ENCODE assay signal across 11 mouse cellular contexts in genomic region chr9:62532876-62533275, GRCm38 (mm10). TPM values are rescaled to one million over a fixed set of nuclear protein-coding genes. Genes with fewer than 3 reads are reported as not detected.
DNase-seq lines count a peak whose midpoint lies in the region; ATAC-seq and TF ChIP-seq lines count a peak whose summit lies in the region.
"Had no signal": no experiment of that assay in that cellular context is flagged by ENCODE, and none has a peak within 500 bp of the region (broad histone marks: within the 10 kb centered on the region; RNA-seq: fewer than 3 reads in every experiment).

No protein-coding gene starts in this region.

- WGBS in neural tube, embryonic 11.5 days: 61% methylated on average over 11 of the region's 11 CpGs
- WGBS in limb, embryonic 15.5 days: 69% methylated on average over 11 of the region's 11 CpGs

- H3K9ac ChIP-seq in neural tube, embryonic 11.5 days (ENCODE audit: low read length): peak overlapping the region; percentile 9; the same call in 1 of the 2 replicates
- H3K9ac ChIP-seq in limb, embryonic 15.5 days: no peak overlapping the region

- H3K4me2 ChIP-seq in neural tube, embryonic 11.5 days (ENCODE audit: low read depth): no peak overlapping the region
- H3K4me2 ChIP-seq in limb, embryonic 15.5 days: no peak overlapping the region

- no peak overlapping the region for H3K4me3 ChIP-seq in gastrocnemius, adult 2 months
- H3K4me3 ChIP-seq in neural tube, embryonic 11.5 days (ENCODE audit: low read depth, low read length): no peak overlapping the region
- no peak overlapping the region for H3K4me3 ChIP-seq in limb, embryonic 15.5 days

- H3K27ac ChIP-seq in gastrocnemius, adult 2 months: peak overlapping the region; percentile 4; the same call in 1 of the 2 replicates
- H3K27ac ChIP-seq in neural tube, embryonic 11.5 days (ENCODE audit: low read depth, low read length): peak overlapping the region; percentile 89; the same call in 1 of the 2 replicates
- H3K27ac ChIP-seq in limb, embryonic 15.5 days: peak overlapping the region; percentile 38

- H3K36me3 ChIP-seq in neural tube, embryonic 11.5 days (ENCODE audit: control insufficient read depth, insufficient read depth, low read length): no peaks in the 10 kb centered on the region
- H3K36me3 ChIP-seq in limb, embryonic 15.5 days: no peaks in the 10 kb centered on the region

- peaks cover 44% of the 10 kb centered on the region for H3K4me1 ChIP-seq in neural tube, embryonic 11.5 days (ENCODE audit: control insufficient read depth, insufficient read depth, low read length)
- H3K4me1 ChIP-seq in limb, embryonic 15.5 days: peaks cover 49% of the 10 kb centered on the region

- H3K27me3 ChIP-seq in neural tube, embryonic 11.5 days (ENCODE audit: control insufficient read depth, insufficient read depth, low read length): no peaks in the 10 kb centered on the region
- peaks cover 5% of the 10 kb centered on the region; the same call in 1 of the 2 replicates for H3K27me3 ChIP-seq in limb, embryonic 15.5 days

- intact Hi-C loops in gastrocnemius, adult 2 months (cut with DNase I): no loop called here

- DNase-seq in gastrocnemius, adult 2 months: no peak
- no peak for DNase-seq in gastrocnemius, adult 8-10 months (ENCODE audit: low spot score in 2 of 2)
- no peak for DNase-seq in neural tube, embryonic 11.5 days (ENCODE audit: low spot score)
- DNase-seq in neural tube, embryonic 10.5 days (ENCODE audit: extremely low spot score, low spot score): no peak
- no peak for DNase-seq in urinary bladder, postnatal 10 days (ENCODE audit: low spot score)
- DNase-seq in thymus, postnatal 14 days: no peak
- no peak for DNase-seq in urinary bladder, postnatal 25 days (ENCODE audit: low spot score)
- DNase-seq: adrenal gland, postnatal 36 days; cerebellum, adult 8-10 months; layer of hippocampus, postnatal 36 days had no signal

- H3K9me3 ChIP-seq in neural tube, embryonic 11.5 days (ENCODE audit: control insufficient read depth, low read length): no peaks in the 10 kb centered on the region
- no peaks in the 10 kb centered on the region for H3K9me3 ChIP-seq in limb, embryonic 15.5 days

- ATAC-seq in neural tube, embryonic 11.5 days (ENCODE audit: insufficient read depth, low FRiP score, low TSS enrichment): no peak
- no peak for ATAC-seq in limb, embryonic 15.5 days (ENCODE audit: insufficient number of reproducible peaks, low FRiP score, low TSS enrichment, low read depth)

- no peak for TF ChIP-seq CTCF in gastrocnemius, adult 2 months (IDR thresholded peaks at IDR 0.05)

RNA-seq across cellular contexts. Expression of gene Coro2b, which starts 4.0 kb away (rescaled TPM):
- 1 to 10 TPM; 6.7 to 8.7 TPM for total RNA-seq in gastrocnemius, adult 2 months (2021)
- total RNA-seq in gastrocnemius, adult 8-10 months (2022): 1 to 10 TPM; 2.8 to 5.2 (median 3.9) TPM
- 23.7 and 24.5 TPM in 2 replicates for polyA plus RNA-seq in neural tube, embryonic 11.5 days (2014; fragmentation: Nextera tagmentation; extraction: Ambion mirVana)
- 9.0 and 9.4 TPM in 2 replicates for polyA plus RNA-seq in limb, embryonic 15.5 days (2015; fragmentation: Nextera tagmentation; extraction: Ambion mirVana)

Comparison
In these comparisons a context has a peak if more than half of its experiments do, and no peak if none do; other contexts are left out.
1. H3K27ac ChIP-seq: peak in every context shown above with its lines; median percentile 89 in neural tube, embryonic 11.5 days; 38 in limb, embryonic 15.5 days; 4 in gastrocnemius, adult 2 months.